Mouse (Mus musculus): ENCODE data around the gene Dot1l. TPM values are rescaled to one million over a fixed set of nuclear protein-coding genes. Genes with fewer than 3 reads are reported as not detected.
A peak's percentile ranks its signal among the peaks of the same experiment; 100 is the strongest.

Dot1l gene
- polyA plus RNA-seq, 1 experiment from 2014 or later: 23.0 TPM

GRCm38 (mm10) chr10:80799070-80799566 lies 44.1 kb downstream of the Dot1l start:
- H3K4me1 ChIP-seq (ENCODE audit: control insufficient read depth, insufficient read depth, low read length): peaks cover 15% of the 10 kb centered on the region
- H3K4me3 ChIP-seq (ENCODE audit: low read depth, low read length): peak overlapping the region; percentile 97
- 3% methylated on average over 18 of the region's 18 CpGs for WGBS
- peak overlapping the region; percentile 95 for H3K9ac ChIP-seq (ENCODE audit: low read length)
- peak overlapping the region; percentile 91 for H3K27ac ChIP-seq (replicated peaks; ENCODE audit: low read depth, low read length)
- peak overlapping the region; percentile 88 for H3K4me2 ChIP-seq (ENCODE audit: low read depth, severe bottlenecking)
- H3K36me3 ChIP-seq (ENCODE audit: control insufficient read depth, insufficient read depth, low read length): peaks cover 40% of the 10 kb centered on the region
- no peaks in the 10 kb centered on the region for H3K27me3 ChIP-seq (ENCODE audit: control insufficient read depth, insufficient read depth, low read length)
- ATAC-seq (ENCODE audit: insufficient number of reproducible peaks, low FRiP score, low TSS enrichment, low read depth) (no peak), DNase-seq (ENCODE audit: low spot score) (no peak)
- H3K9me3 ChIP-seq (ENCODE audit: control insufficient read depth, low read length): no peaks in the 10 kb centered on the region

- Histone ChIP-seq H3K4me2 (ENCODE audit: low read depth, severe bottlenecking) (no peak overlapping the region), H3K4me1 (ENCODE audit: control insufficient read depth, insufficient read depth, low read length) (peaks cover 25% of the 10 kb centered on the region), H3K27me3 (ENCODE audit: control insufficient read depth, insufficient read depth, low read length) (peaks cover 6% of the 10 kb centered on the region; the same call in 1 of the 2 replicates), H3K4me3 (ENCODE audit: low read depth, low read length) (no peak overlapping the region), H3K36me3 (ENCODE audit: control insufficient read depth, insufficient read depth, low read length) (peaks cover 39% of the 10 kb centered on the region), H3K9me3 (ENCODE audit: control insufficient read depth, low read length) (no peaks in the 10 kb centered on the region), H3K27ac (replicated peaks; ENCODE audit: low read depth, low read length) (no peak overlapping the region), H3K9ac (ENCODE audit: low read length) (no peak overlapping the region)
- 91% methylated on average over 10 of the region's 10 CpGs for WGBS
- DNase-seq (ENCODE audit: low spot score) (no peak), ATAC-seq (ENCODE audit: insufficient number of reproducible peaks, low FRiP score, low TSS enrichment, low read depth) (no peak)
Measured at GRCm38 (mm10) chr10:80802204-80802912, 47.4 kb downstream of the Dot1l start.

- WGBS: 86% methylated on average over 3 of the region's 3 CpGs
- Histone ChIP-seq H3K4me1 (ENCODE audit: control insufficient read depth, insufficient read depth, low read length) (peaks cover 27% of the 10 kb centered on the region), H3K27ac (replicated peaks; ENCODE audit: low read depth, low read length) (no peak overlapping the region), H3K4me2 (ENCODE audit: low read depth, severe bottlenecking) (no peak overlapping the region), H3K4me3 (ENCODE audit: low read depth, low read length) (no peak overlapping the region), H3K9ac (ENCODE audit: low read length) (no peak overlapping the region), H3K27me3 (ENCODE audit: control insufficient read depth, insufficient read depth, low read length) (peaks cover 7% of the 10 kb centered on the region), H3K36me3 (ENCODE audit: control insufficient read depth, insufficient read depth, low read length) (peaks cover 39% of the 10 kb centered on the region), H3K9me3 (ENCODE audit: control insufficient read depth, low read length) (no peaks in the 10 kb centered on the region)
- no peak for ATAC-seq (ENCODE audit: insufficient number of reproducible peaks, low FRiP score, low TSS enrichment, low read depth)
- DNase-seq (ENCODE audit: low spot score): no peak
Measured at GRCm38 (mm10) chr10:80802996-80803395, 48.0 kb downstream of the Dot1l start.

- no peak overlapping the region for H3K4me2 ChIP-seq (ENCODE audit: low read depth, severe bottlenecking)
- H3K9me3 ChIP-seq (ENCODE audit: control insufficient read depth, low read length): no peaks in the 10 kb centered on the region
- 100% methylated on average over 2 of the region's 2 CpGs for WGBS
- H3K9ac ChIP-seq (ENCODE audit: low read length): no peak overlapping the region
- ATAC-seq (ENCODE audit: insufficient number of reproducible peaks, low FRiP score, low TSS enrichment, low read depth) (no peak), DNase-seq (ENCODE audit: low spot score) (no peak)
- peaks cover 39% of the 10 kb centered on the region for H3K36me3 ChIP-seq (ENCODE audit: control insufficient read depth, insufficient read depth, low read length)
- H3K4me1 ChIP-seq (ENCODE audit: control insufficient read depth, insufficient read depth, low read length): peaks cover 36% of the 10 kb centered on the region
- no peak overlapping the region for H3K27ac ChIP-seq (replicated peaks; ENCODE audit: low read depth, low read length)
- no peak overlapping the region for H3K4me3 ChIP-seq (ENCODE audit: low read depth, low read length)
- peaks cover 19% of the 10 kb centered on the region for H3K27me3 ChIP-seq (ENCODE audit: control insufficient read depth, insufficient read depth, low read length)
Measured at GRCm38 (mm10) chr10:80804340-80804739, 49.3 kb downstream of the Dot1l start.

- H3K4me2 ChIP-seq (ENCODE audit: low read depth, severe bottlenecking): no peak within 1 kb of the TSS
Measured at GRCm38 (mm10) chr10:80804916-80805315, 49.9 kb downstream of the Dot1l start, which contains the start of gene Amh. Gene Amh, plus strand, starts transcription at chr10:80805243.

GRCm38 (mm10) chr10:80805322-80805721 lies 50.3 kb downstream of the Dot1l start:
- ATAC-seq (ENCODE audit: insufficient number of reproducible peaks, low FRiP score, low TSS enrichment, low read depth) (no peak), DNase-seq (ENCODE audit: low spot score) (no peak)
- peaks cover 21% of the 10 kb centered on the region for H3K27me3 ChIP-seq (ENCODE audit: control insufficient read depth, insufficient read depth, low read length)
- H3K9ac ChIP-seq (ENCODE audit: low read length): no peak overlapping the region
- peaks cover 39% of the 10 kb centered on the region for H3K36me3 ChIP-seq (ENCODE audit: control insufficient read depth, insufficient read depth, low read length)
- H3K4me1 ChIP-seq (ENCODE audit: control insufficient read depth, insufficient read depth, low read length): peaks cover 30% of the 10 kb centered on the region
- H3K4me3 ChIP-seq (ENCODE audit: low read depth, low read length): no peak overlapping the region
- H3K4me2 ChIP-seq (ENCODE audit: low read depth, severe bottlenecking): no peak overlapping the region
- WGBS: 66% methylated on average over 5 of the region's 5 CpGs
- no peak overlapping the region for H3K27ac ChIP-seq (replicated peaks; ENCODE audit: low read depth, low read length)
- H3K9me3 ChIP-seq (ENCODE audit: control insufficient read depth, low read length): no peaks in the 10 kb centered on the region

More at GRCm38 (mm10) chr10:80804916-80805315, 49.9 kb downstream of the Dot1l start, which contains the start of gene Amh:
- 72% methylated on average over 6 of the region's 6 CpGs for WGBS
- ATAC-seq (ENCODE audit: insufficient number of reproducible peaks, low FRiP score, low TSS enrichment, low read depth) (no peak), DNase-seq (ENCODE audit: low spot score) (no peak)
- Histone ChIP-seq H3K27ac (replicated peaks; ENCODE audit: low read depth, low read length) (no peak within 1 kb of the TSS), H3K9ac (ENCODE audit: low read length) (no peak within 1 kb of the TSS), H3K9me3 (ENCODE audit: control insufficient read depth, low read length) (no peaks in the 10 kb centered on the region), H3K27me3 (ENCODE audit: control insufficient read depth, insufficient read depth, low read length) (peaks cover 19% of the 10 kb centered on the region), H3K36me3 (ENCODE audit: control insufficient read depth, insufficient read depth, low read length) (peaks cover 39% of the 10 kb centered on the region), H3K4me1 (ENCODE audit: control insufficient read depth, insufficient read depth, low read length) (peaks cover 30% of the 10 kb centered on the region), H3K4me3 (ENCODE audit: low read depth, low read length) (no peak within 1 kb of the TSS)

- DNase-seq (ENCODE audit: low spot score) (peak; percentile 87), ATAC-seq (ENCODE audit: insufficient number of reproducible peaks, low FRiP score, low TSS enrichment, low read depth) (peak; percentile 32)
- Histone ChIP-seq H3K27ac (replicated peaks; ENCODE audit: low read depth, low read length) (no peak overlapping the region), H3K4me2 (ENCODE audit: low read depth, severe bottlenecking) (no peak overlapping the region), H3K9me3 (ENCODE audit: control insufficient read depth, low read length) (no peaks in the 10 kb centered on the region), H3K36me3 (ENCODE audit: control insufficient read depth, insufficient read depth, low read length) (peaks cover 39% of the 10 kb centered on the region), H3K4me3 (ENCODE audit: low read depth, low read length) (no peak overlapping the region), H3K4me1 (ENCODE audit: control insufficient read depth, insufficient read depth, low read length) (peaks cover 30% of the 10 kb centered on the region), H3K27me3 (ENCODE audit: control insufficient read depth, insufficient read depth, low read length) (peaks cover 21% of the 10 kb centered on the region), H3K9ac (ENCODE audit: low read length) (no peak overlapping the region)
- 24% methylated on average over 3 of the region's 3 CpGs for WGBS
Measured at GRCm38 (mm10) chr10:80805925-80806324, 50.9 kb downstream of the Dot1l start.

GRCm38 (mm10) chr10:80806341-80807056 lies 51.5 kb downstream of the Dot1l start:
- H3K4me3 ChIP-seq (ENCODE audit: low read depth, low read length): peak overlapping the region; percentile 45
- peaks cover 30% of the 10 kb centered on the region for H3K4me1 ChIP-seq (ENCODE audit: control insufficient read depth, insufficient read depth, low read length)
- peaks cover 33% of the 10 kb centered on the region for H3K36me3 ChIP-seq (ENCODE audit: control insufficient read depth, insufficient read depth, low read length)
- peak overlapping the region; percentile 73 for H3K9ac ChIP-seq (ENCODE audit: low read length)
- 46% methylated on average over 34 of the region's 34 CpGs for WGBS
- H3K4me2 ChIP-seq (ENCODE audit: low read depth, severe bottlenecking): peak overlapping the region; percentile 99
- peaks cover 21% of the 10 kb centered on the region for H3K27me3 ChIP-seq (ENCODE audit: control insufficient read depth, insufficient read depth, low read length)
- peak; percentile 45 for DNase-seq (ENCODE audit: low spot score)
- ATAC-seq (ENCODE audit: insufficient number of reproducible peaks, low FRiP score, low TSS enrichment, low read depth): no peak
- no peaks in the 10 kb centered on the region for H3K9me3 ChIP-seq (ENCODE audit: control insufficient read depth, low read length)
- peak overlapping the region; percentile 47; the same call in 1 of the 2 replicates for H3K27ac ChIP-seq (replicated peaks; ENCODE audit: low read depth, low read length)
